Mouse (Mus musculus) stomach, embryonic 15.5 days (tissue): Measurements from ENCODE around the gene Fcgr3. TPM values are rescaled to one million over a fixed set of nuclear protein-coding genes. Genes with fewer than 3 reads are reported as not detected.

Experiments
- ATAC-seq: fragments of 200-750 bp; cut with Nextera tagmentation; 2 replicates; pipeline ENCODE4 v1.8.0; 2017; ENCODE audit warnings: low read depth, moderate number of reproducible peaks, moderate TSS enrichment; ENCODE audit not compliant: insufficient read depth, low FRiP score
- H3K27ac ChIP-seq: fragments of 300-500 bp; sonication (generic); 2 replicates; pipeline ENCODE4 v1.5.1; 2015; ENCODE audit warnings: mild to moderate bottlenecking, inconsistent platforms
- H3K27me3 ChIP-seq: fragments of 300-500 bp; sonication (generic); replicated peaks from 2 replicates; pipeline ENCODE4 v1.6.1; 2015; ENCODE audit warnings: inconsistent platforms
- H3K36me3 ChIP-seq: fragments of 300-500 bp; sonication (generic); 2 replicates; pipeline ENCODE4 v1.6.1; 2015; ENCODE audit warnings: inconsistent platforms
- H3K4me1 ChIP-seq: fragments of 300-500 bp; sonication (generic); 2 replicates; pipeline ENCODE4 v1.6.1; 2015; ENCODE audit warnings: inconsistent platforms
- H3K4me2 ChIP-seq: fragments of 300-500 bp; sonication (generic); 2 replicates; pipeline ENCODE4 v1.6.1; 2015; ENCODE audit warnings: mild to moderate bottlenecking, inconsistent platforms
- H3K4me3 ChIP-seq: fragments of 300-500 bp; sonication (generic); replicated peaks from 2 replicates; pipeline ENCODE4 v1.5.1; 2015; ENCODE audit warnings: inconsistent platforms
- H3K9ac ChIP-seq: fragments of 300-500 bp; sonication (generic); 2 replicates; pipeline ENCODE4 v1.6.1; 2015; ENCODE audit warnings: inconsistent platforms
- H3K9me3 ChIP-seq: fragments of 300-500 bp; sonication (generic); 2 replicates; pipeline ENCODE4 v1.6.1; 2016; ENCODE audit warnings: inconsistent platforms
- WGBS: fragments of 180-500 bp; shearing (Covaris S2); methylation state at CpG from one replicate; pipeline ENCODE4 v1.1.7; 2015; 5-methylcytosine and 5-hydroxymethylcytosine counted together
- polyA plus RNA-seq: library from polyadenylated mRNA; unstranded; fragments of >200 nt; fragmentation: Nextera tagmentation; extraction: Ambion mirVana; gene quantifications from 2 replicates; pipeline ENCODE4 v1.2.1, GENCODE M21; 2015

Fcgr3 gene
- polyA plus RNA-seq, 1 experiment from 2014 or later: 18.7 TPM

DNA sequence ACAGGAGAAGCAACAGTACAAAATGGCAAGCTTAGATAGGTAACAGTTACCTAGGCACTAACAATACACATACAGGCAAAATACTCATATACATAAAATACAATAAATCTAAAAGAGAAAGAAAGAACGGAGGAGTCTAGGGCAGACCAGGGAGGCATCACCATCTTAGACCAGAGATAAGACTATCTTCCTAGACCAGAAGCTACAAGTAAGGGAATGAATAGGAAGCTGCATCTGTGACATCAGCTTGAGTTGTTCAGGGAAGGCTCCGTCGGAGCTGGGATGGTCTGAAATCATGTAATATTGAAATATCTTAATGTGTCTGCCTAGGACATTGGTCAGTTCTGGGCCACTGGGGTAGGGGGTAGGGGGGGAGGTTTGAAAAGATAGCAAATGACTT, 33.0 kb downstream of the Fcgr3 start:
- no peaks in the 10 kb centered on the region for H3K9me3 ChIP-seq
- no peak overlapping the region for H3K4me3 ChIP-seq
- H3K4me1 ChIP-seq: 0 out of 2 replicates have a peak, but pooled peaks cover 6% of the 10 kb centered on the region
- no peak overlapping the region for H3K4me2 ChIP-seq
- H3K9ac ChIP-seq: no peak overlapping the region
- 85% methylated on average over 3 of the region's 3 CpGs for WGBS
- no peaks in the 10 kb centered on the region for H3K36me3 ChIP-seq
- no peak overlapping the region for H3K27ac ChIP-seq
- ATAC-seq: no peak
- H3K27me3 ChIP-seq: peaks cover 13% of the 10 kb centered on the region; the same call in 1 of the 2 replicates

DNA sequence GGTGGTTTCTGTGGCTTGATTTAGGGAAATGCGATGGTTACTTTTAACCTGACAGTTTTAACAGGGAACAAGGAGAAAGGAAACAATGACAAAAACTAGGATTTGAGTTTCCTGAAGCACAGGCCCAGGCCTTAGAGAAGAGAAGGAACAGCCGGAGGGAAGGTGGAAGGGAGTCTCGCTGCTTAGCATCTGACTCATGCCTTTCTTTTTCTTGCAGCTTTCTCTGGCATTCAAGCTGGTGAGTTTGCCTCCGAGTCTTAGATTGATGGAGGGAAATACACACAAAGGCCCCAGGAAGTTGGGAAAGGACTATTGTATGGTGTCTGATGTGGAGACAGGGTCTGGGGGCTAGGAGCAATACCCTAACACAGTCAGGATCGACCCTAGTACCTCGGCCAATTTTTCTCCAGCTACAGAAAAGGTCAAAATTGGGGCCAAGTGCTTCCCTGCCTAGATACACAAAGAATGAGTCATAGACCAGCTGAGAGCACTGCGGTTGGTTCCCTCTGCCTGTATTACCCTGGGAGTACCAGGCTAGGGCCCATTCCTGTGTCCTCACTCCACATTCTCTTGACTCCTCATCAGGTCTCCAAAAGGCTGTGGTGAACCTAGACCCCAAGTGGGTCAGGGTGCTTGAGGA, 45.3 kb downstream of the Fcgr3 start:
- Histone ChIP-seq H3K36me3 (no peaks in the 10 kb centered on the region), H3K9ac (no peak overlapping the region), H3K27me3 (no peaks in the 10 kb centered on the region), H3K27ac (no peak overlapping the region), H3K4me1 (no peaks in the 10 kb centered on the region), H3K4me2 (no peak overlapping the region), H3K9me3 (no peaks in the 10 kb centered on the region), H3K4me3 (no peak overlapping the region)
- ATAC-seq: no peak
- 54% methylated on average over 7 of the region's 7 CpGs for WGBS

DNA sequence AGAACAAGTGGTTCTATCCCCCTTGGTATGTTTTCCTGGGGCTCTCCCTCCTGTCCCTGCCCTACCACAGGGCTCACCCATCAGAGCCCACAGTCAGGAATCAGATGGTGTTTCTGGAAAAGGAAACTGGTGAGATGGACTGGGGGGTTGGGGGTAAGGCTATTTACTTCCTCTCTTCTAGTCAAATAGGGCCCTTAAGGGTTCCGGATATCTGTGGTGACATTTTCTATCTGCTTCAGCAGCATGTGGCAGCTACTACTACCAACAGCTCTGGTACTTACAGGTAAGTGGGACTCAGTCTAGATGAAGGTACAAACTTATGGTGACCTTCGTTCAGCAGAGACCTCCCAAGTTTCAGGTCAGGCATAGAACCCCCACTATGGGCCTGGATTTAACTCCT, 46.0 kb downstream of the Fcgr3 start, which contains the start of gene Fcgr4:
Gene Fcgr4, plus strand, starts transcription at position 184 of the 400 bp plus-strand sequence.
- no peaks in the 10 kb centered on the region for H3K27me3 ChIP-seq
- WGBS: 72% methylated on average over 2 of the region's 2 CpGs
- no peaks in the 10 kb centered on the region for H3K4me1 ChIP-seq
- H3K9ac ChIP-seq: no peak within 1 kb of the TSS
- H3K36me3 ChIP-seq: no peaks in the 10 kb centered on the region
- no peak within 1 kb of the TSS for H3K4me3 ChIP-seq
- H3K27ac ChIP-seq: no peak within 1 kb of the TSS
- no peaks in the 10 kb centered on the region for H3K9me3 ChIP-seq
- no peak within 1 kb of the TSS for H3K4me2 ChIP-seq
- no peak for ATAC-seq

- Histone ChIP-seq H3K4me3 (no peak overlapping the region), H3K36me3 (no peaks in the 10 kb centered on the region), H3K4me2 (no peak overlapping the region), H3K27ac (no peak overlapping the region), H3K9me3 (no peaks in the 10 kb centered on the region), H3K9ac (no peak overlapping the region), H3K4me1 (no peaks in the 10 kb centered on the region), H3K27me3 (no peaks in the 10 kb centered on the region)
- ATAC-seq: no peak
- whole genome bisulfite sequencing: 44% methylated on average over 6 of the region's 6 CpGs
These were observed 47.1 kb downstream of the Fcgr3 start for GRCm38 (mm10) chr1:171017468-171018158.

- Histone ChIP-seq H3K4me3 (no peak overlapping the region), H3K4me1 (no peaks in the 10 kb centered on the region), H3K9ac (no peak overlapping the region), H3K9me3 (no peaks in the 10 kb centered on the region), H3K4me2 (no peak overlapping the region), H3K36me3 (no peaks in the 10 kb centered on the region), H3K27ac (no peak overlapping the region), H3K27me3 (no peaks in the 10 kb centered on the region)
- no peak for ATAC-seq
- WGBS: 71% methylated on average over 6 of the region's 6 CpGs
These were observed 47.9 kb downstream of the Fcgr3 start for GRCm38 (mm10) chr1:171016676-171017356.

GRCm38 (mm10) chr1:171011733-171012132, 53.0 kb downstream of the Fcgr3 start:
- Histone ChIP-seq H3K4me3 (no peak overlapping the region), H3K9ac (no peak overlapping the region), H3K27me3 (no peaks in the 10 kb centered on the region), H3K9me3 (no peaks in the 10 kb centered on the region), H3K4me2 (no peak overlapping the region), H3K36me3 (no peaks in the 10 kb centered on the region), H3K4me1 (no peaks in the 10 kb centered on the region), H3K27ac (no peak overlapping the region)
- 75% methylated on average over 4 of the region's 4 CpGs for WGBS
- ATAC-seq: no peak

GRCm38 (mm10) chr1:171006905-171007304, 57.8 kb downstream of the Fcgr3 start:
- ATAC-seq: no peak
- Histone ChIP-seq H3K9me3 (no peaks in the 10 kb centered on the region), H3K36me3 (no peaks in the 10 kb centered on the region), H3K27me3 (no peaks in the 10 kb centered on the region), H3K27ac (no peak overlapping the region), H3K4me3 (no peak overlapping the region), H3K4me2 (no peak overlapping the region), H3K9ac (no peak overlapping the region), H3K4me1 (no peaks in the 10 kb centered on the region)
- 82% methylated on average over 2 of the region's 2 CpGs for WGBS

GRCm38 (mm10) chr1:171006335-171006734, 58.4 kb downstream of the Fcgr3 start:
- no peaks in the 10 kb centered on the region for H3K4me1 ChIP-seq
- ATAC-seq: no peak
- no peak overlapping the region for H3K4me2 ChIP-seq
- no peak overlapping the region for H3K4me3 ChIP-seq
- H3K36me3 ChIP-seq: no peaks in the 10 kb centered on the region
- 82% methylated on average over 4 of the region's 4 CpGs for WGBS
- H3K27me3 ChIP-seq: no peaks in the 10 kb centered on the region
- H3K9me3 ChIP-seq: no peaks in the 10 kb centered on the region
- no peak overlapping the region for H3K9ac ChIP-seq
- H3K27ac ChIP-seq: no peak overlapping the region

DNA sequence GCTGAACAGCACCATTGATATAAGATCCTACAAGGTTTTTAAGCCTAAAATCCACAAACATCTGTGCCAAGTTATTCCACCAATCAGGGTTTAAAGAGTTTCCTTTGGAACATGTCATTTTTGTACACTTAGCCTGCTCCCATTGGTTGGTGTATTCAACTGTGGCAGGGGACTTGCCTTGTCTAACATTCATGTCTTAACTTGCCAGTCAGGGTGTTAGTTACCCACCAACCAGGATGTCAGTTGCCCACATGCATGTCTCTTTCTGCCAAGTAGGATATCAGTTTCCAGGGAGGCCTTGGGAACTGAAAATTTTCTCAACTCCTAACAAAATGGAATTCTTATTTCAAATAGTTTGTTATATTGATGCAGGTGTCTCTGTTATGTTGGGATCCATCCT, 59.1 kb downstream of the Fcgr3 start:
- no peak overlapping the region for H3K27ac ChIP-seq
- H3K36me3 ChIP-seq: no peaks in the 10 kb centered on the region
- H3K4me3 ChIP-seq: no peak overlapping the region
- no peak overlapping the region for H3K4me2 ChIP-seq
- no peaks in the 10 kb centered on the region for H3K27me3 ChIP-seq
- H3K4me1 ChIP-seq: no peaks in the 10 kb centered on the region
- H3K9ac ChIP-seq: no peak overlapping the region
- no peaks in the 10 kb centered on the region for H3K9me3 ChIP-seq
- no peak for ATAC-seq

GRCm38 (mm10) chr1:171005081-171005480, 59.7 kb downstream of the Fcgr3 start:
- H3K4me3 ChIP-seq: no peak overlapping the region
- H3K4me2 ChIP-seq: no peak overlapping the region
- H3K27ac ChIP-seq: no peak overlapping the region
- no peak for ATAC-seq
- 57% methylated on average over 6 of the region's 6 CpGs for WGBS
- H3K27me3 ChIP-seq: no peaks in the 10 kb centered on the region
- no peaks in the 10 kb centered on the region for H3K4me1 ChIP-seq
- H3K9me3 ChIP-seq: no peaks in the 10 kb centered on the region
- H3K36me3 ChIP-seq: no peaks in the 10 kb centered on the region
- H3K9ac ChIP-seq: no peak overlapping the region
